Mouse (Mus musculus): ENCODE measurements around the gene Pla2g4e.

- peak; percentile 74 for TF ChIP-seq CTCF (IDR thresholded peaks at IDR 0.05; ENCODE audit: low read depth)
- no peak for TF ChIP-seq EP300 (optimal IDR thresholded peaks at IDR 0.05)
Measured at GRCm38 (mm10) chr2:120185527-120186276, 59.4 kb downstream of the Pla2g4e start.
